Mouse (Mus musculus): ENCODE results near the gene Olfr31. TPM values are rescaled to one million over a fixed set of nuclear protein-coding genes. Genes with fewer than 3 reads are reported as not detected.

Olfr31 gene
- not detected in 3 replicates for total RNA-seq (2017)

DNA sequence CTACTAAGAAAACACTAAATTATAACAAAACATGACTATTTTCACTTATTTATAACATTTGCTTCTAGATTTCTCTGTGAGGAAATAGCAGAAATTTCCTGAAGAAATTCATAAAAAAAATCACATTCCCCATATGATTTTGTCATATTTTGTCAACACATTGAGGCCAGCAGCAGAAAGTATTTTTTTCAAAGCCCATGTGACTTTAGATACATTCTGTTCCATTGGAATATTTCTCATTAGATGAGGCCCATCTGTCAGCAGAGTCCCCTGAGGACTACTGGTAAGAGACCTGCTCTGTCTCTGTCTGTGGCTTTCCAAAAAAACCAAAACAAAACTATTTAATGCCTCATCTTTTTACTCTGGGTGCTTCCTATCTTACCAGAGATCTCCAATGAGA, at the start of gene Olfr31:
Gene Olfr31, plus strand, starts transcription at position 301 of the 400 bp plus-strand sequence.
- ATAC-seq (replicated peaks; ENCODE audit: insufficient number of reproducible peaks, low FRiP score, low TSS enrichment, poor library complexity, severe bottlenecking) = no peak

DNA sequence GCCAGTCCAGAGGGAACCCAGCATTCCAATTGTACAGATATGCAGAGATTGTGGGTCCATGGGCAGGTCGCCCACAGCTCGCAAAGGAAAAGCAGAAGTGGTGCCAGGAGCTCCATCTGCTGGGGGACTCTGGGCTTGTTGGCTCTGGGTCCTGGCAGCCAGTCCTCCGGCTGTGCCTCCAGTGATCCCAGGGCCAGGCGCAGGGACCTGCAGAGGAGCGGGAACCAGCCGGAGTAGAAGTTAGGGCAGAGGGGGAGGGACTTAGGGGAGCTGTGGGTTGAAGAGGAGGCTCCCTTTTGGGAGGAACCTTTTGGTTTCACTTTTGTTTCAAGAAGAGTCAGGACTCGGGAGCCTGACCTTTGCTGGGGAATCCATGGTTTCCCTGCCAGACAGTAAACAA, 28.2 kb upstream of the Olfr31 start:
- peak; percentile 76 for ATAC-seq (replicated peaks; ENCODE audit: insufficient number of reproducible peaks, low FRiP score, low TSS enrichment, poor library complexity, severe bottlenecking)

DNA sequence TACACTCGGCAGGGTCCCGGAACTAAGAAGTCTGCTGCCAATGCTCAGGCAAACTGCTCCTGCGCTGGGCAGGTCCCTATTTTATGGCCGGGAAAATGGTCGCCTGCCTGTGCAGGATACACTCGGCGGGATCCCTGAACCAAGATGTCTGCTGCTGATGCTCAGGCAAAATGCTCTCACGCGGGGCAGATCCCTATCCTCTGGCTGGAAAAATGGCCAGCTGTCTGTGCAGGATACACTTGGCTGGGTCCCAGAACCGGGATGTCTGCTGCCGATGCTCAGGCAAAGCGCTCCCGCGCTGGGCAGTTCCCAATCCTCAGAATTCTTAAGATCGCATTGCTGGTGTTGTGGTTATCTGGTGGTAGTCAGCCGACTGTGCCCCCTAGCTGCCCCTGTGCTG, 13.7 kb upstream of the Olfr31 start:
- no peak for ATAC-seq (replicated peaks; ENCODE audit: insufficient number of reproducible peaks, low FRiP score, low TSS enrichment, poor library complexity, severe bottlenecking)

DNA sequence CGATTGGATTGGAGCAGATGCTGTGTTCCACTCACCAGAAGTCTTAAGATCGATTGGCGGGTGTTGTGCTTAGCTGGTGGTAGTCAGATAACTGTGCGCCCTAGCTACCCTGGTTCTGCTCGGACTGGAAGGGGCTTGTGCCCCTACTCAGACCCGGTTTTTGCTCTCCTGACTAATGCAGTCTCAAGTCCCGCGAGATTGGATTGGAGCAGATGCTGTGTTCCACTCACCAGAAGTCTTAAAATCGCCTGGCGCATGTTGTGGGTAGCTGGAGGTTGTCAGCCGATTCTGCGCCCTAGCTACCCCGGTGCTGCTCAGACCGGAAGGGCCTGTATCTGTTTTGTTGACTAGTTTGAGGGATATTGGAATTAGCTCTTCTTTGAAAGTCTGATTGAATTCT, 13.2 kb upstream of the Olfr31 start:
- ATAC-seq (replicated peaks; ENCODE audit: insufficient number of reproducible peaks, low FRiP score, low TSS enrichment, poor library complexity, severe bottlenecking) = no peak

DNA sequence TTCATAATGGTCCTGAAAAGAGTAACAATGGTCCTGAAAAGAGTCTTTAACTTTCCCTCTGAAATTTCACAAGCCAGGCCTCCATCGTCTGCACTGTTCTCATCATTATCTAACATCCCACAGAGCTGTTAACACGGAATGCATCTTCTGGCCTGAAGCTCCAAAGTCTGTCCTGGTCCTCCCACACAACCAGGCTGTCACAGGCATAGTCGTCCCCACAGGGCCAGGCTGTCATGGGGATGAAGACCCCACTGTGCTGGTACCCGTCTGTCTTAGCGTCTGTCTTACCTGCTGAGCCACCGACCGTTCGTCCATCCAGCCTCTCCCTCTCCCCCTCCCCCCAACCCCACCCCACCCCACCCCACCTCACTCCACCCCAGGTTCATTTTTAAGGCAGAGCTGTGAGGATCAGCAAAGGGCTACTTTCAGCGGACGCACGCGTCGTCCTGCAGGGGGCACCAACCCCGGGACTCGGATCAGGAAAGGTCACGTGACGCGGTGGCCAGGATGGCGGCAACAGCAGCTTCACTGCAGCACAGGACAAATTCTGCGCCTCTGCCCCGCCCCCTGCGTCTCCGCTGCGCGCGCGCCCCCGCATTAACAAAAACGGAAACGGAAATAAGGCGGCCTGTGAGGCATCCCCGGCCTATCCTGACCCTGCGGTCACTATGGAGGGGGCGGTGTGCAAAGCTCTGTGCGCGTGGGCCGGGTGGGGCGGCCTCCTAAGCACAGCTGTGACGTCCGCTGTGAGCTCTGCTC, 22.7 kb downstream of the Olfr31 start:
- ATAC-seq (replicated peaks; ENCODE audit: insufficient number of reproducible peaks, low FRiP score, low TSS enrichment, poor library complexity, severe bottlenecking) = peak; percentile 68

DNA sequence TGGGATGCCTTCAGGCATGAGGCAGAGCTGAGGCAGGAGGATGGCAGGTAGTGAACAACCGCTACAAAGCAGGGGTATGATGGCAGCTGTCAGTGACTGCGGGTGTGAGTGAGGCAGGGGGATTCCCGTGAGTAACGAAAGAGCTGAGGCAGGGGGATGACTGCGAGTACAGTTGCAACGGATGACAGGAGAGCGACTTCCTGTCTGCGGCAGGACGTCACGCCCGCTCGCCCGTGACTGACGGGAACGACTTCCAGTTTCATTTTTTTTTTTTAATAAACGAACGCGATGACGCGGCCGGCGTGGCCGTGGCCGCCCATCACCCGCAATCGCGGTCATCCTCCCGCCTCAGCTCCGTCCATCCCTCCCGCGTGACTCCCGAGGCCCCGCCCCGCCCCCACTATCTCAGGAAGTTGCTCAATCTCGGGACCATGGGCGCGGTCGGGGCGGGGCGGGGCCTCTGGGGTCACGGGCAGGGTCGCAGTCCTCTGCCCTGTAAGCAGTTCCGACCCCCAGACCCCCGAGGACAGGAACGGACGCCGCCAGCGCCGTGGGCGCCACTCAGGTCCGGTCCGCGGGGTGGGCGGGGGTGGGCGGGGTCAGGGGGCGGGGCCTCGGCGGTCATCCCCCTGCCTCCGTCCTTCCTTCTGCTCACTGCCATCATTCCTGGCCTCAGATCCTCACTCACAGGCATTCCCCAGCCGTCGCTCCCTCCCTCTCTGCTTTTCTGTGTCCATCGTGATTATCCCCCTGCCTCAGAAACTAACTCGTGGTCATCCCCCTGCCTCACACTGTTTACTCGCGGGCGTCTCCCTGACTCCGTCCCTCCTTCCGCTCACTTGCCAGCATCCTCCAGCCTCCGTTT, 23.6 kb downstream of the Olfr31 start, which contains the start of gene Il3ra:
Gene Il3ra, plus strand, starts transcription at position 328 of the 865 bp plus-strand sequence.
- ATAC-seq (replicated peaks; ENCODE audit: insufficient number of reproducible peaks, low FRiP score, low TSS enrichment, poor library complexity, severe bottlenecking) = peak; percentile 53

DNA sequence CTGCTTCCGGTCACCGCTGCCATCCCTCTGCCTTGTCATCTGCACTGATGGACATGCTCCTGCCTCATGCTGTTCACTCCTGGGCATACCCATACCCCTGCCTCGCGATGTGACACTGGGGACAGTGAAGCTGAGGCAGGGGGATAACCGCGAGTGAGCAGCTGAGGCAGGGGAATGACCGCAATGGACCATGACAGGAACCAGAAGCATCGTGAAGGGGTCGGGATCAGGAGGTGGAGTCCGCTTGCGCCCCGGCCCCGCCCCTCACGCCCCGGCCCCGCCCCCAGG, 24.1 kb downstream of the Olfr31 start:
- no peak for ATAC-seq (replicated peaks; ENCODE audit: insufficient number of reproducible peaks, low FRiP score, low TSS enrichment, poor library complexity, severe bottlenecking)

DNA sequence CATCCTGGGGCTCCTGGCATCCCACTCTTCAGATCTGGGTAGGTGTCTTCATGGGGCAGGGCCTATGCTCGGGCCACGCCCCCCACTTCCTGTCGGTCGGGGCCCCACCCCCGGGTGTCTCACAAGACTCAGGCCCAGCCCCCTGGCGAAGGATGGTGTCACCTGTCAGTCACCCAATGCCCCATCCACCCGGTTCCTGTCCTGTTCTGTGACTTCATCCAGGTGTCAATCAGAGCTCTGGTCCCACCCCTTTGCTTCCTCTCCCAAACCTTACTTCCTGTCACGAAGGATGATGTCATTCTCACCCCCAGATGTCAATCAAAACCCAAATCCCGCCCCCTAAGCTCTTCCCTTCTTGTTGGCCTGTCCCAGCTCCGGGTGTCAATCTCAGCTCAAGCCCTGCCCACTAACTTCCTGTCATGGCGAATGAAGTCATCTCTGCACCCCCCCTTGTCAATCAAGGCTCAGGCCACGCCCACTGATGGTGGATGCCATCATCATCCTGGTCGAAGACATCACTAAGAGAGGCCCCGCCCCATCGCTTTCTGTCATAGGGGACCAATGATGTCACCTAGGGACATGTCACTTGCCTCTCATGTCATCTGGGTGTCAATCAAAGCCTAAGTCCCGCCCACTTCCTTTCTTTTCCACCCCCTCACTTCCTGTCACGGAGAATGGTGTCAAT, 24.7 kb downstream of the Olfr31 start:
- ATAC-seq (replicated peaks; ENCODE audit: insufficient number of reproducible peaks, low FRiP score, low TSS enrichment, poor library complexity, severe bottlenecking) = no peak

DNA sequence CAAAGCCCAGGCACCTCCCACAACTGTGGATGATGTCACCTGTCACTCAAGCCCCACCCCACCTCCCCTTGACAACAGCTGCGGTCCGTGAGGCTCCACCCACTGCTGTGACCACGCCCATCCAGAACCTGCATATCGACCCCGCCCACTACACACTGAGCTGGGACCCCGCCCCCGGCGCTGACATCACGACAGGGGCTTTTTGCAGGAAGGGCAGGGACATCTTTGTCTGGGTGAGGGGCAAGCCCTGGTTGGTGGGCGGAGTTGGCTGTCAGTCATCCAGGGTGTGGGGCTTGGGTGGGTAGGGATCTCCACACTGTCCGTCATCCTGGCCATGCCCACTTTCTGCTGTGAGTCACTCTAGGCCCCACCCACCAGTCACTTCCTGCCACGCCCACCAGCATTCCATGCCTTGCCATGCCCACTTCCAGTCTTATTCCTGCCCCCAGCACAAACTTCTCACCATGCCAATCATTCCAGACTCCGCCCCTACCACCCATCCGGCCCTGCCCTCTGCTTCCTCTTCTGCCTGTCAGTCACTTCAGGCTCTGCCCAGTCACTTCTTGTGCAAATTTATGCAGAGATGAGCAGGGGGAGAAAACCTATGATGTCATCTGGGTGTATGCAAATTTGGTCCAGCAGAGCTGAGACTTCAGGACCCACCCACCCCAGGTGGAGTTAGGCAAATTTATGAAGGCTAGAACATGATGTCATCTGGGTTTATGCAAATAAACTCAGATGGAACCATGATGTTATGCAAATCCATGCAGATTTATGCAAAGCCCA, 25.4 kb downstream of the Olfr31 start:
- ATAC-seq (replicated peaks; ENCODE audit: insufficient number of reproducible peaks, low FRiP score, low TSS enrichment, poor library complexity, severe bottlenecking) = peak; percentile 3; the same call in 1 of the 2 replicates

DNA sequence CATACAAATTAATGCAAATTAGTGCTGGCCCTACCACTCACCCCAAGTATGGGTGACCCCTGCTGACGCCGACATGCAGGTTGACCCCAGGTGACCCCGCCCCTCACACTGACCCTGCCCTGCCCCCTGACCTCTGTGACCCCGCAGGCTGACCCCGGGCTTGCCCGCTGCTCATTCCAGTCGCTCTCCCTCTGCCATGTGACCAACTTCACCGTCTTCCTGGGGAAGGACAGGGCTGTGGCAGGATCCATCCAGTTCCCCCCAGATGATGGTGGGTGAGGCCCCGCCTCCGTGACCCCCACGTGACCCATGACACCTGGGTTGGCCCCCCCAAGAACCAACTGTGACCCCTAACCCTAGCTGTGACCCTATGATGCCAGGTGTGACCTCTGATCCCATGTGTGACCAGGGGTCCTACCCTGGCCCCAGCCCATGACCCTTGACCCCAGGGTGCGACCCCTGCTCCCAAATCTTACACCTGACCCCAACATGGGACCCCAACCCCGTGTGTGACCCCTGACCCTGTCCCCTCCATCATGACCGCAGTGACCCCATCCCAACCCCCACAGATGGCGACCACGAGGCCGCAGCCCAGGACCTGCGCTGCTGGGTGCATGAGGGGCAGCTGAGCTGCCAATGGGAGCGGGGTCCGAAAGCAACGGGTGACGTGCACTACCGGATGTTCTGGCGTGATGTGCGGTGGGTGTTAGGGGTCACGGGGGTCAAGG, 26.2 kb downstream of the Olfr31 start:
- no peak for ATAC-seq (replicated peaks; ENCODE audit: insufficient number of reproducible peaks, low FRiP score, low TSS enrichment, poor library complexity, severe bottlenecking)

DNA sequence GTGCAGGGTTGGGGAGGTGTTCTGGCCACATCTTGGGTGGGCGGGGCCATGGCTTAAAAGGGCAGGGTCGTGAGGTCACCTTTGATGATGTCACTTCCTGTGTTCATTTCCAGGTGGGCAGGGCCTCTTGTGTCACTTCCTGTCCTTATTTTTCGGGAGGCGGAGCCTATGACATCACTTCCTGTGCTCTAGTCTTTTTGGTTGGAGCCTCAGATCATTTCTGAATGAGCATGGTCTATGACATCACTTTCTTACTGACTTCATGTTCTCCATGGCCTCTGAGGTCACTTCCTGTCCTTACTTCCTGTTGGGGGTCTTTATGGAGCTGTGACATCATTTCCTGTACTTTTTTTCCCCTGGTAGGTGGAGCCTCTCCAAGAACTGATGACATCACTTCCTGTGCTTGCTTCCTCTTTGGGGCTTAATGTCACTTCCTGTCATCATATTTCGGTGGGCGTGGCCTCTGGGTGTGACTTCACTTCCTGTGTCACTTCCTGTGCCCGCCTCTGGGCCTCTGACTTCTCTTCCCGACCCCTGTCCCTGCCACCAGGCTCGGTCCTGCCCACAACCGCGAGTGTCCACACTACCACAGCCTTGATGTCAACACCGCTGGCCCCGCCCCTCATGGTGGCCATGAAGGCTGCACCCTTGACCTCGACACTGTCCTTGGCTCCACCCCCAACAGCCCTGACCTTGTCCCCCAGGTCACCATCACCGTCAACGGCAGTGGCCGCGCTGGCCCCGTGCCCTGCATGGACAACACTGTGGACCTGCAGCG, 27.0 kb downstream of the Olfr31 start:
- no peak for ATAC-seq (replicated peaks; ENCODE audit: insufficient number of reproducible peaks, low FRiP score, low TSS enrichment, poor library complexity, severe bottlenecking)

DNA sequence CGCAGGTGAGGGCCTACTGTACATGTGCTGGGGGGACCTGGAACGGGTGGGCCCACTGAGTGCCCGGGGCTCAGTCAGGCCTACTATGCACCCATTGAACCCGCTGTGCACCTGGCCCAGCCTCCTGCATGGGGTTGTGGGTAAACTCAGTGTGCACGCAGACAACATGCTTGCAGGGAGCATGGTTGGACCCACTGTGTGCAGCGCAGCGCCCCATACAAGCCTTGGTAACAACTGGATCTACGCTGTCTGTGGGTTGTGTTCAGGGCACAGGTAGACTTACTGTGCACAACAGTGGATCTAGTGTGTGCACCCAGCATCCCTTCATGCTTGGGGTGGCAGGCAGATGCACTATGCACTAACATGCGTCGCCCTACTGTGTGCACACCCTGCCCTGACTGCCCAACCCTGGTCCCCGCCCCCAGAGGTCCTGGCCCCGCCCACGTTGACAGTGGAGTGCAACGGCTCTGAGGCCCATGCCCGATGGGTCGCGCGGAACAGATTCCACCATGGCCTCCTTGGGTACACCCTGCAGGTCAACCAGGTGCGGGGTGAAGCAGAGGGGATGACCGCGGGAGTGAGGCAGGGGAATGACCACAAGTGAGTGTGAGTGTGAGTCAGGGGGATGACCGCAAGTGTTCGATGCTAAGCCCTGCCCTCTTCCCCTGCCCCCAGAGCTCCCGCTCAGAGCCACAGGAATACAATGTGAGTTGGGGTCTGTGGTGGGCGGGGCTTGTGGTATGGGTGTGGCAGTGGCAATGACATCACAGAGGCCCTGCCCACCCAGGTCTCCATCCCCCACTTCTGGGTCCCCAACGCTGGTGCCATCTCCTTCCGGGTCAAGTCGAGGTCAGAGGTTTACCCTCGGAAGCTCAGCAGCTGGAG, 27.9 kb downstream of the Olfr31 start:
- ATAC-seq (replicated peaks; ENCODE audit: insufficient number of reproducible peaks, low FRiP score, low TSS enrichment, poor library complexity, severe bottlenecking) = no peak

DNA sequence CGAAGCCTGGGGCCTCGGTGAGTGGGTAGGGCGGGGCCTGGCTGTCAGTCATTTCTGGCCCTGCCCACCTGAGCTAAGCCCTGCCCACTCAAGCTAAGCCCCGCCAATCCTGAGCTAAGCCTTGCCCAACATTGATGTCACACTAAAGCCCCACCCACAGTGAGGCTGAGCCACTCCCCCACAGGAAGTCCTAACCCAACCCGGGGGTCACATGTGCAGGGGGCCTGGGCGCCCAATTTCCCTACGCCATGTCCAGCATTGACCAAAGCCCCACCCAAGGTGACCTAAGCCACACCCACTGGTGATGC, 28.5 kb downstream of the Olfr31 start:
- no peak for ATAC-seq (replicated peaks; ENCODE audit: insufficient number of reproducible peaks, low FRiP score, low TSS enrichment, poor library complexity, severe bottlenecking)

DNA sequence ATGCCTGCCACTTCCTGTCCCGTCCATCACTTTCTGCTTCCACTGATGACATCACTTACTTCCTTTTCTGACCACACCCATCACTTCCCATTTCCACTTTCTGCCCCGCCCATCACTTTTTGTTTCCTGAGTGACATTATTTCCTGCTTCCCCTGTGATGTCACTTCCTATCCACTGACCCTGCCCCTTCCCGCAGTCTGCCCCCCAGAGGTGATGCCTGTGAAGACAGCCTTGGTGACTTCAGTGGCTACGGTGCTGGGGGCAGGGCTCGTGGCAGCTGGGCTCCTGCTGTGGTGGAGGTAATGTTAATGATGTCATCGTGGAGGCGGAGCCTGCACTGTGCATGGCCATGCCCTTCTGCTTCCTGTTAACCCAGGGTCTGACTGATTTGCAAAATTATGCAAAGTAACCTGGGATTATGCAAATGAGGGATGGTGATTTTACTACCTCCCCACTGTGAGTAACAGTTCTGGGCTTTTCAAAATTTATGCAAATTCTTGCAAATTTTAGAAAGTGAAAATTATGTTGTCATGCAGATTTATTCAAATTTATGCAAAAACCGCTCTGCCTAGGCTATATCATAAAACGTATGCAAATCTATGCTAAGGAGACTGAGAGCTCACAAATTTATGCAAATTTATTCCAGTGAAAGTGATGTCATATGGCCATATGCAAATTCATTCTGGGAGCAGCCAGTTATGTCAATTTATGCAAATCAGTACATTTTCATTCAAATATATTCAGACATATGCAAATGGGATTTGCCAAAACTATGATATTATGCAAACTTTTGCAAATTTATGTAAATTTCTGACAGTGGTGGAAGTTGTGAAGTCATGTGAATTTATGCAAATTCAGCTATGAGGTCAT, 29.3 kb downstream of the Olfr31 start:
- ATAC-seq (replicated peaks; ENCODE audit: insufficient number of reproducible peaks, low FRiP score, low TSS enrichment, poor library complexity, severe bottlenecking) = peak; percentile 2; the same call in 1 of the 2 replicates

DNA sequence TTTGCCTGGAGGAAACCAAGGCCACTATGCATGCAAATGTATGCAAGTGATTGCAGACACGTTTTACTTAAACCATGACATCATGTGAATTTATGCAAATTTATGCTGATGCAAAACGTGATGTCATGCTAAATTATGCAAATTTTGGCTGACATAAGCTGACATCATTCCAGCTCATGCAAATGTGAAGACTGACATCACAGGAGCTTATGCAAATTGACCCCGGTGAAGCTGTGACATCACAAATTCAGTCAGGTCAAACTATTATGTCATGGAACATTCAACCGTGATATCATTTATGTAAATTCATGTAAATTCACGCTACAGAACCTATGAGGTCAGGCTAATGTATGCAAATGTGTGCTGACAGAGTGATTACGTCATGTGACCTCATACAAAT, 30.0 kb downstream of the Olfr31 start:
- ATAC-seq (replicated peaks; ENCODE audit: insufficient number of reproducible peaks, low FRiP score, low TSS enrichment, poor library complexity, severe bottlenecking) = no peak

All from monocyte, adult 5-6 weeks (primary cell).